Mouse (Mus musculus): ENCODE results near the gene Slmap. TPM values are rescaled to one million over a fixed set of nuclear protein-coding genes. Genes with fewer than 3 reads are reported as not detected.
A peak's percentile ranks its signal among the peaks of the same experiment; 100 is the strongest.

Slmap gene
- polyA plus RNA-seq, 1 experiment from 2014 or later = 63.5 TPM

- Histone ChIP-seq H3K27ac (ENCODE audit: low read depth, low read length) (no peak overlapping the region), H3K36me3 (ENCODE audit: control insufficient read depth, insufficient read depth) (peaks cover 13% of the 10 kb centered on the region), H3K4me2 (replicated peaks; ENCODE audit: low read depth) (no peak overlapping the region), H3K27me3 (replicated peaks; ENCODE audit: control insufficient read depth, insufficient read depth, low read length) (no peaks in the 10 kb centered on the region), H3K4me3 (ENCODE audit: low read depth, low read length) (no peak overlapping the region), H3K9me3 (ENCODE audit: control insufficient read depth) (no peaks in the 10 kb centered on the region), H3K4me1 (replicated peaks; ENCODE audit: control insufficient read depth, insufficient read depth, low read length) (no peaks in the 10 kb centered on the region), H3K9ac (ENCODE audit: low read depth, low read length) (no peak overlapping the region)
- no peak for ATAC-seq
- 79% methylated on average over 5 of the region's 5 CpGs for WGBS
- 0 out of 2 replicates have a peak, but pooled peaks have one; percentile 17 for TF ChIP-seq CTCF (IDR thresholded peaks at IDR 0.05; ENCODE audit: low read depth)
Observed at GRCm38 (mm10) chr14:26466544-26467125, 68.1 kb downstream of the Slmap start.

- no peaks in the 10 kb centered on the region for H3K27me3 ChIP-seq (replicated peaks; ENCODE audit: control insufficient read depth, insufficient read depth, low read length)
- no peak overlapping the region for H3K27ac ChIP-seq (ENCODE audit: low read depth, low read length)
- WGBS = 80% methylated on average over 6 of the region's 6 CpGs
- H3K9me3 ChIP-seq (ENCODE audit: control insufficient read depth) = no peaks in the 10 kb centered on the region
- no peak overlapping the region for H3K4me3 ChIP-seq (ENCODE audit: low read depth, low read length)
- no peaks in the 10 kb centered on the region for H3K4me1 ChIP-seq (replicated peaks; ENCODE audit: control insufficient read depth, insufficient read depth, low read length)
- TF ChIP-seq CTCF (IDR thresholded peaks at IDR 0.05; ENCODE audit: low read depth) = no peak
- H3K9ac ChIP-seq (ENCODE audit: low read depth, low read length) = no peak overlapping the region
- peaks cover 18% of the 10 kb centered on the region for H3K36me3 ChIP-seq (ENCODE audit: control insufficient read depth, insufficient read depth)
- H3K4me2 ChIP-seq (replicated peaks; ENCODE audit: low read depth) = no peak overlapping the region
- no peak for ATAC-seq
Observed at GRCm38 (mm10) chr14:26465898-26466297, 68.8 kb downstream of the Slmap start.

- peak; percentile 64 for TF ChIP-seq CTCF (IDR thresholded peaks at IDR 0.05; ENCODE audit: low read depth)
Observed at GRCm38 (mm10) chr14:26459516-26459915, 75.2 kb downstream of the Slmap start.

GRCm38 (mm10) chr14:26454851-26455250 is 79.9 kb downstream of the Slmap start:
- ATAC-seq = no peak
- H3K27me3 ChIP-seq (replicated peaks; ENCODE audit: control insufficient read depth, insufficient read depth, low read length) = no peaks in the 10 kb centered on the region
- H3K9me3 ChIP-seq (ENCODE audit: control insufficient read depth) = no peaks in the 10 kb centered on the region
- WGBS = 74% methylated on average over 16 of the region's 16 CpGs
- no peak overlapping the region for H3K9ac ChIP-seq (ENCODE audit: low read depth, low read length)
- H3K4me3 ChIP-seq (ENCODE audit: low read depth, low read length) = no peak overlapping the region
- H3K36me3 ChIP-seq (ENCODE audit: control insufficient read depth, insufficient read depth) = 0 out of 2 replicates have a peak, but pooled peaks cover 8% of the 10 kb centered on the region
- no peak overlapping the region for H3K4me2 ChIP-seq (replicated peaks; ENCODE audit: low read depth)
- no peaks in the 10 kb centered on the region for H3K4me1 ChIP-seq (replicated peaks; ENCODE audit: control insufficient read depth, insufficient read depth, low read length)
- H3K27ac ChIP-seq (ENCODE audit: low read depth, low read length) = no peak overlapping the region
- no peak for TF ChIP-seq CTCF (IDR thresholded peaks at IDR 0.05; ENCODE audit: low read depth)

More at GRCm38 (mm10) chr14:26459516-26459915, 75.2 kb downstream of the Slmap start:
- no peak overlapping the region for H3K27ac ChIP-seq (ENCODE audit: low read depth, low read length)
- no peak overlapping the region for H3K9ac ChIP-seq (ENCODE audit: low read depth, low read length)
- no peak for ATAC-seq
- H3K36me3 ChIP-seq (ENCODE audit: control insufficient read depth, insufficient read depth) = peaks cover 30% of the 10 kb centered on the region
- H3K4me3 ChIP-seq (ENCODE audit: low read depth, low read length) = no peak overlapping the region
- no peaks in the 10 kb centered on the region for H3K4me1 ChIP-seq (replicated peaks; ENCODE audit: control insufficient read depth, insufficient read depth, low read length)
- no peak overlapping the region for H3K4me2 ChIP-seq (replicated peaks; ENCODE audit: low read depth)
- no peaks in the 10 kb centered on the region for H3K9me3 ChIP-seq (ENCODE audit: control insufficient read depth)
- H3K27me3 ChIP-seq (replicated peaks; ENCODE audit: control insufficient read depth, insufficient read depth, low read length) = no peaks in the 10 kb centered on the region

- peak overlapping the region; percentile 41; the same call in 1 of the 2 replicates for H3K27ac ChIP-seq (ENCODE audit: low read depth, low read length)
- H3K9ac ChIP-seq (ENCODE audit: low read depth, low read length) = no peak overlapping the region
- peak overlapping the region; percentile 37; the same call in 1 of the 2 replicates for H3K4me2 ChIP-seq (replicated peaks; ENCODE audit: low read depth)
- no peak for TF ChIP-seq CTCF (IDR thresholded peaks at IDR 0.05; ENCODE audit: low read depth)
- H3K27me3 ChIP-seq (replicated peaks; ENCODE audit: control insufficient read depth, insufficient read depth, low read length) = no peaks in the 10 kb centered on the region
- peaks cover 8% of the 10 kb centered on the region; the same call in 1 of the 2 replicates for H3K36me3 ChIP-seq (ENCODE audit: control insufficient read depth, insufficient read depth)
- 42% methylated on average over 16 of the region's 16 CpGs for WGBS
- ATAC-seq = no peak
- H3K9me3 ChIP-seq (ENCODE audit: control insufficient read depth) = no peaks in the 10 kb centered on the region
- no peak overlapping the region for H3K4me3 ChIP-seq (ENCODE audit: low read depth, low read length)
- no peaks in the 10 kb centered on the region for H3K4me1 ChIP-seq (replicated peaks; ENCODE audit: control insufficient read depth, insufficient read depth, low read length)
Observed at GRCm38 (mm10) chr14:26450036-26450800, 84.5 kb downstream of the Slmap start.

GRCm38 (mm10) chr14:26448581-26448980 is 86.2 kb downstream of the Slmap start:
- Histone ChIP-seq H3K4me1 (replicated peaks; ENCODE audit: control insufficient read depth, insufficient read depth, low read length) (no peaks in the 10 kb centered on the region), H3K9ac (ENCODE audit: low read depth, low read length) (no peak overlapping the region), H3K4me2 (replicated peaks; ENCODE audit: low read depth) (no peak overlapping the region), H3K27me3 (replicated peaks; ENCODE audit: control insufficient read depth, insufficient read depth, low read length) (no peaks in the 10 kb centered on the region), H3K4me3 (ENCODE audit: low read depth, low read length) (no peak overlapping the region), H3K27ac (ENCODE audit: low read depth, low read length) (no peak overlapping the region), H3K9me3 (ENCODE audit: control insufficient read depth) (no peaks in the 10 kb centered on the region), H3K36me3 (ENCODE audit: control insufficient read depth, insufficient read depth) (peaks cover 8% of the 10 kb centered on the region; the same call in 1 of the 2 replicates)
- TF ChIP-seq CTCF (IDR thresholded peaks at IDR 0.05; ENCODE audit: low read depth) = no peak
- WGBS = 72% methylated on average over 4 of the region's 4 CpGs
- no peak for ATAC-seq

Measured in intestine, postnatal 0 days (tissue).